Mouse (Mus musculus) right cerebral cortex, postnatal 36 days (tissue): ENCODE results near the gene Coq6.
"Not testable (repeated sequence)": the region's sequence is repeated elsewhere in the genome, so short reads cannot be mapped to it uniquely, and the experiment has no call there.

Source experiments
- DNase-seq, 2 experiments: peaks; one replicate each; pipeline ENCODE4 v3.0.0; 2022; ENCODE audit warnings: low spot score in 2 of 2, mixed read lengths in 1 of 2

Gene Coq6

GRCm38 (mm10) chr12:84361555-84362489 is at the start of gene Coq6, which contains the start of gene Fam161b:
Coq6 (plus strand) TSS chr12:84361657.
Fam161b (minus strand) TSS chr12:84361833.
- DNase-seq = peak; percentile 96

GRCm38 (mm10) chr12:84316006-84316405 is 45.5 kb upstream of the Coq6 start:
- no peak for DNase-seq

GRCm38 (mm10) chr12:84316721-84317621 is 44.5 kb upstream of the Coq6 start, which contains the start of gene Zfp410:
Zfp410 (plus strand) TSS chr12:84316852.
- DNase-seq = peak; percentile 74 to 81

- DNase-seq = no peak
These were observed 34.3 kb upstream of the Coq6 start for GRCm38 (mm10) chr12:84327111-84327512.

- no peak for DNase-seq
These were observed 24.4 kb upstream of the Coq6 start for GRCm38 (mm10) chr12:84336963-84337625.

- DNase-seq = no peak
These were observed 14.3 kb upstream of the Coq6 start for GRCm38 (mm10) chr12:84347192-84347591.

- DNase-seq = not testable (repeated sequence)
These were observed 2.8 kb upstream of the Coq6 start for GRCm38 (mm10) chr12:84358699-84359098.

GRCm38 (mm10) chr12:84362872-84363271 is 1.4 kb downstream of the Coq6 start:
- no peak for DNase-seq

- DNase-seq = no peak
These were observed 2.8 kb downstream of the Coq6 start for GRCm38 (mm10) chr12:84364291-84364690.

- no peak for DNase-seq
These were observed 3.7 kb downstream of the Coq6 start for GRCm38 (mm10) chr12:84365137-84365536.

- DNase-seq = no peak
These were observed 5.5 kb downstream of the Coq6 start for GRCm38 (mm10) chr12:84366971-84367370.

GRCm38 (mm10) chr12:84371647-84372046 is 10.2 kb downstream of the Coq6 start:
- no peak for DNase-seq

- DNase-seq = no peak
These were observed 12.5 kb downstream of the Coq6 start for GRCm38 (mm10) chr12:84373831-84374481.

- DNase-seq = no peak
These were observed 20.9 kb downstream of the Coq6 start for GRCm38 (mm10) chr12:84382369-84382768.

- no peak for DNase-seq
These were observed 23.2 kb downstream of the Coq6 start for GRCm38 (mm10) chr12:84384644-84385081.

GRCm38 (mm10) chr12:84385408-84385807 is 24.0 kb downstream of the Coq6 start:
- no peak for DNase-seq

- DNase-seq = no peak
These were observed 26.6 kb downstream of the Coq6 start for GRCm38 (mm10) chr12:84388097-84388496.

GRCm38 (mm10) chr12:84388774-84389400 is 27.4 kb downstream of the Coq6 start:
- no peak for DNase-seq

- DNase-seq = no peak
These were observed 28.9 kb downstream of the Coq6 start for GRCm38 (mm10) chr12:84390336-84390735.

GRCm38 (mm10) chr12:84392681-84393080 is 31.2 kb downstream of the Coq6 start:
- no peak for DNase-seq

GRCm38 (mm10) chr12:84393847-84394246 is 32.4 kb downstream of the Coq6 start:
- DNase-seq = no peak
